Mouse (Mus musculus) erythroblast, embryonic 14.5 days (primary cell): ENCODE data around the gene Phactr3.

ENCODE experiments used
- GATA1 ChIP-seq: IDR thresholded peaks from 2 replicates; pipeline ENCODE4 v1.6.1; 2012; ENCODE audit warnings: low read length, inconsistent platforms, mixed read lengths
- TAL1 ChIP-seq: IDR thresholded peaks from 3 replicates; pipeline ENCODE4 v1.6.1; 2012; ENCODE audit warnings: low read length, inconsistent platforms, mixed read lengths

- TF ChIP-seq TAL1, result no peak
- no peak for TF ChIP-seq GATA1
Measured at GRCm38 (mm10) chr2:178319766-178320165, 201.0 kb downstream of the Phactr3 start.
